Mouse (Mus musculus) erythroblast, embryonic 14.5 days (primary cell): ENCODE measurements around the gene Tbc1d22a.

Source experiments
- GATA1 ChIP-seq: IDR thresholded peaks from 2 replicates; pipeline ENCODE4 v1.6.1; 2012; ENCODE audit warnings: low read length, inconsistent platforms, mixed read lengths
- TAL1 ChIP-seq: IDR thresholded peaks from 3 replicates; pipeline ENCODE4 v1.6.1; 2012; ENCODE audit warnings: low read length, inconsistent platforms, mixed read lengths

- TF ChIP-seq GATA1 (no peak), TAL1 (no peak)
Measured at GRCm38 (mm10) chr15:86259233-86259632, 45.0 kb downstream of the Tbc1d22a start.
